Mouse (Mus musculus): Measurements from ENCODE around the gene Gsc2.
A peak's percentile ranks its signal among the peaks of the same experiment; 100 is the strongest.

The Gsc2 gene

DNA sequence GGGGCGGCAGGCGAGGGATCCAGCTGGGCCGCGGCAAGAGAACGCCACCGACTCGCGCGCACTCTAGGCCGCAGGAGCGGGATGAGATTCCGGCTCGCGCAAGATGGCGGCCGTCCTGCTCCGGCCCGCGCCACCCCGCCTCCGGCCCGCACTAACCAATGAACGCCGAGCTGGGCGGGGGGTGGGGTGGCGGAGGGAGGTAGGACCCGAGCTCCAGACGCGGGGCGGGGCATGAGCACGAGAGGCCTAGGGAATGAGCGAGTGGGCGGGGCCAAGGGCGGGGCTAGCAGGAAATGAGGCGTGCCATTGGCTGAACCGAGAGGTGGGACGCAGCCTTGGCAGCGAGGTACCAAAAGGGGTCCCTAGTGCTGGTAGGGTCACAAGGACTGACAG, 23.3 kb downstream of the Gsc2 start, which contains the start of gene Gm20518:
Gm20518 (minus strand) TSS at position 105 of the 393 bp plus-strand sequence.
- peak; percentile 97 for DNase-seq (ENCODE audit: low read depth, low spot score)

DNA sequence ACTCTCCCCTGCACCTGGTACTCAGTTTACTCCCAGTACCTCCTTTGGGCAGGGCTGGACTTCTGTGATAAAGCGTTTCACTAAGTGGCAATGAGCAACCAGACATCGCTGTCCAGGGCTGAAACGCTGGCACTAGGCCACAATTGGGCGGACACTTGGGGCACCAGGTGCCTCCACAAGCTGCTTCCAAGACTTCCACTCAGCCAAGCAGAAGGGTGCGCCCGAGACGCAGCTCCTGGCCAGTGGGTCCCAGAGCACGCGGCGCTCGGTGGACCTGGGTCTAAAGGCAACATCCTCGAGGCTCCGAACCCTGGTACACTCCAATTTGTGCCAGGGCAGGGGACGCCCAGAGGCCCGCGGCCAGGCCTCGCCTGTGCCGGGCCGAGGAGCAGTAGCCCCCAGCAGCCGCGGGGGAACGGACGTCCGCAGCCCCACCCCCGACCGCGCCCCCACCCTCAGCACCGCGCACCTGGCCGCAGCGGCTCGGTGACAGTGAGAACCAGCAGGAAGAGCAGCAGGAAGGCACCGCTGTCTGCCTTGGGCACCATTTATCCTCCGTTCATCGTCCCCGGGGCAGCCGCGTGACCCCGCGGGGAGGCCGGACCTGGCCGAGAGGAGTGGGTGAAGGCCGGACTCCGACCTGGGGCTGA, 23.8 kb downstream of the Gsc2 start:
- DNase-seq (ENCODE audit: low read depth, low spot score), result no peak
- Histone ChIP-seq H3K36me3 (ENCODE audit: control insufficient read depth, insufficient read depth, low read length, poor library complexity, severe bottlenecking) (no peaks in the 10 kb centered on the region; the same call in 1 of the 2 replicates), H3K27me3 (ENCODE audit: control insufficient read depth, insufficient read depth, low read length, poor library complexity, severe bottlenecking) (no peaks in the 10 kb centered on the region)

More for the DNA sequence above, 23.3 kb downstream of the Gsc2 start, which contains the start of gene Gm20518:
- Histone ChIP-seq H3K27me3 (ENCODE audit: control insufficient read depth, insufficient read depth, low read length, poor library complexity, severe bottlenecking) (no peaks in the 10 kb centered on the region), H3K36me3 (ENCODE audit: control insufficient read depth, insufficient read depth, low read length, poor library complexity, severe bottlenecking) (no peaks in the 10 kb centered on the region; the same call in 1 of the 2 replicates)

DNA sequence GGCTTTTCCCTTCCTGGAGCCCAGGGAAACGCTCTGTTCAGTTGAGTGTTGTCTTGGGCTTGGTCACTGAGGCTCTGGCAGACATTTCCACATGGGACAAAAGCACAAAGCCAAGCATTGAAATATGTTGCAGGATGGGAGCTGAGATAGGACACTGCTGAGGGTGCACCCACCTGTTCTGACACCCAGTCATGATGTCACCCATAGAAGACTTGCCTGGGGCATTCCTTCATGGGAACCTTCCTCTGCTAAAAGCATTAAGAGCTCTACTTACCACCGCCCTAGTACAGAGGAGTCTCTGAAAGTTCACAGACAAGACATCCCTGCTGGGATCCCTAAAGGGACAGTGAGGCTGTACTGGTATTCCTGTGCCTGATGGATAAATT, 24.5 kb downstream of the Gsc2 start:
- peaks cover 5% of the 10 kb centered on the region; the same call in 1 of the 2 replicates for H3K36me3 ChIP-seq (ENCODE audit: control insufficient read depth, insufficient read depth, low read length, poor library complexity, severe bottlenecking)
- no peak for DNase-seq (ENCODE audit: low read depth, low spot score)
- H3K27me3 ChIP-seq (ENCODE audit: control insufficient read depth, insufficient read depth, low read length, poor library complexity, severe bottlenecking), result no peaks in the 10 kb centered on the region

DNA sequence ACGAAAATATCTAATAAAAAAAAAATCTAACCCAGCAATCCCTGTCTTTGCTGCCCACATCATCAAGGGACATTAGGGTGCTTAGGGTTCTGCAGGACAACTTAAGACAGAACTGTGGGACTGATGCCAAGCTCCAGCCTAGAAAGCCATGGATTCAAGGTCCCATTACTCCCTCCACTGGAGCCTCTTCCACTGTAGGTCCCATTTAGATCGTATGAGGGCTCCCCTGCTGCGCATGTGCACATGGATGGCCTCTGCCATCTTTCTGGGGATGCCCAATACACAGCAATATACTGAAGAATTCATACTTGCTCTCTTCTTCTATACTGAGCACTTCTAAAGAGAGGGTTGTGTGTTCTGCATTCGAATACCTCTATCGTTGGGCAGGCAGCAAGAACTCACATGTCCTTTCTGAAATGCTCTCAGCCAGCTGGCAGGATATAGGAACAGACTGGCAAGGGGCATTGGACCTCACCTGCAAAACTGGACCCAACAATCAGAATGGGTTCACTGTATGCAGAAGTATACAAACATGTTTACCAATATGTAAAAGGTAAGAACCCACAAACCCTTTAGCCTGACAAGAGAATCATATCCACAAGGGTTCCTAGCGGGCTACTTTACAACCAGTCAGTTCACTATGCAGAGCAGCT, 25.0 kb downstream of the Gsc2 start:
- no peaks in the 10 kb centered on the region for H3K27me3 ChIP-seq (ENCODE audit: control insufficient read depth, insufficient read depth, low read length, poor library complexity, severe bottlenecking)
- DNase-seq (ENCODE audit: low read depth, low spot score), result no peak
- H3K36me3 ChIP-seq (ENCODE audit: control insufficient read depth, insufficient read depth, low read length, poor library complexity, severe bottlenecking), result peaks cover 5% of the 10 kb centered on the region; the same call in 1 of the 2 replicates

DNA sequence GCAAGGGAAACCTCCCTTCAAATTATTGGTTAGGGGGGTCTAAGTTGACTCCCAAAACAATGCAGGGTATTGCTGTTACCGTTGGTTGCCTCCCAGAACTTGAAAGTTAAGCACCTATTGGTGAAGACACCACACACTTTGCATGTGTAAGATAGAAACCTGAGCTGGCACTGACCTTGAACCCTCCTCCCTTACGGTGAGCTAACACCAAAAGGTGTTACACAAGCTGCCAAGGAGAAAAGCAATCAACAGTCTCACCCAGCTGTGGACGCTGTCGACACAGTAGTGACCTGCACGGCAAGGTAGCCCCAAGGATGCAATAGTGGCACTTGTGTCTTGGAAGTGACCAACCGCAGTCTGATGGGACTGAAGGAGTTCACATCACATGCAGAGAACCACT, 30.7 kb downstream of the Gsc2 start:
- no peaks in the 10 kb centered on the region for H3K27me3 ChIP-seq (ENCODE audit: control insufficient read depth, insufficient read depth, low read length, poor library complexity, severe bottlenecking)
- DNase-seq (ENCODE audit: low read depth, low spot score), result no peak
- peaks cover 5% of the 10 kb centered on the region; the same call in 1 of the 2 replicates for H3K36me3 ChIP-seq (ENCODE audit: control insufficient read depth, insufficient read depth, low read length, poor library complexity, severe bottlenecking)

DNA sequence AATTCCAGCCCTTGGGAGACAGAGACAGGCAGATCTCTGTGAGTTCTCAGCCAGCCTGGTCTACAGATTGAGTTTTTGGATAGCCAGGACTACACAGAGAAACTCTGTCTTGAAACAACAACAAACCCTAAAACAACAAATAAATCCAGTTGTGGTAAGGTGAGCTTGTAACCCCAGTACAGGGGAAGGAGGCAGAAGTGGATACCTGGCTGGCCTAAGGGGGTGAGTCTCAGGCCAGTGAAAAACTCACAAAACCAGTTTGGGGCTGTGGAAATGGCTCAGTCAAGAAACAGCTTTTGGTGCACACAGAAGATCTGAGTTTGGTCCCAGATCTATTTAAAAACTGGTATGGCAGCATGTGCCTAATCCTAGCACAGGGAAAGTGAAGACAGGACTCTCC, 32.7 kb downstream of the Gsc2 start:
- H3K36me3 ChIP-seq (ENCODE audit: control insufficient read depth, insufficient read depth, low read length, poor library complexity, severe bottlenecking), result peaks cover 5% of the 10 kb centered on the region; the same call in 1 of the 2 replicates
- H3K27me3 ChIP-seq (ENCODE audit: control insufficient read depth, insufficient read depth, low read length, poor library complexity, severe bottlenecking), result no peaks in the 10 kb centered on the region
- DNase-seq (ENCODE audit: low read depth, low spot score), result no peak

DNA sequence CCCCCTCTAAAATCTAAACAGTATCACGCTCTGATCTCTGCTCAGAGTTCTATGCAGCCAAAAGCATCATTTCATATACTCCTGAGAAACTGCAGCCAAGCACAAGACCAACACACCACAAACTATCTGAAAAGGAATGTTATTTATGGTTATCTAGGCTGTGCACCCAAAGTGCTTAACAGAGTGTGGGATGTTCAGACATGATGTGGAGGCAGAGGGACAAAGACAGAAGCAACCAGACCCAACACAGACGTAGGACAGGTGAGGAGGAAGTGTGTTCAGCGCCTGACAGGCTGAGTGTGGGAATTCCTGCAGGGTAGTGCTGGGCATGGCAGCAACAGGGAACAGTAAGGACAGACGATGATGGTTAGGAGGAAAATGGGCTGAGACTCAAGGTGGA, 35.3 kb downstream of the Gsc2 start:
- no peaks in the 10 kb centered on the region; the same call in 1 of the 2 replicates for H3K36me3 ChIP-seq (ENCODE audit: control insufficient read depth, insufficient read depth, low read length, poor library complexity, severe bottlenecking)
- no peaks in the 10 kb centered on the region for H3K27me3 ChIP-seq (ENCODE audit: control insufficient read depth, insufficient read depth, low read length, poor library complexity, severe bottlenecking)
- DNase-seq (ENCODE audit: low read depth, low spot score), result no peak

DNA sequence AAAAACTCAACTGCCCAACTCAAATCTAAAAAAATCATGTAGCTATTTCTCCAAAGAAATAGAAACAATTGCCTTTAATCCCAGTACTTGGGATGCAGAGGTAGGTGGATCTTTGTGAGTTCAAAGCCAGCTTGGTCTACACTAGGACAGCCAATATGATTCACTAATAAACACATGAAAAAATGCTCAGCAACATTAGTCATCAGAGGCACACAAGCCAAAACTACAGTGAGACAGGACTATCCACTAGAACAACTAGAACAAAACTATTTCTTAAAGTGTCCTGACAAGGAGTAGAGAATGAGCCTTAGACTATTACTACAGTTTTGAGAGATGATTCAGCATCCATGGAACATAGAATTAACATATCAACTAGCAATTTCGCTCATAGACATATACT, 38.8 kb downstream of the Gsc2 start:
- DNase-seq (ENCODE audit: low read depth, low spot score), result no peak
- Histone ChIP-seq H3K27me3 (ENCODE audit: control insufficient read depth, insufficient read depth, low read length, poor library complexity, severe bottlenecking) (no peaks in the 10 kb centered on the region), H3K36me3 (ENCODE audit: control insufficient read depth, insufficient read depth, low read length, poor library complexity, severe bottlenecking) (no peaks in the 10 kb centered on the region; the same call in 1 of the 2 replicates)

DNA sequence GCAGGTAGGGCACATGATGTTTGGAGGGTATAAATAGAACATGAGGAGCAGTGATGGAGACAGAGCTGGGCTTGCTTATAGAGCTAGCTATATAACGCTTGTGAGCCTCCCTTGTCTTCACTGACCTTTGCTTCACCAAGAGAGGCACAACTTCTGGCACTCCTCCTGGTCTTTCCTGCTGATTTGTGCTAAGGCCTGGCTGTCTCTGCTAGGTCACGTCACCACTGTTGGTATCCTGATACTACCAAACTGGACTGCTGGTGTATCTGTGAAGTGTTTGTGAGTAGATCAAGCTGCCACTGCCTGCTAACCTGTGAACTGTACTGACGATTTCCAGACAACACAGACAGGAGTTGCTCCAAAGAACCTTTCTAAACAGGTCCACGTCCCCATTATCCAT, 39.7 kb downstream of the Gsc2 start:
- Histone ChIP-seq H3K36me3 (ENCODE audit: control insufficient read depth, insufficient read depth, low read length, poor library complexity, severe bottlenecking) (no peaks in the 10 kb centered on the region; the same call in 1 of the 2 replicates), H3K27me3 (ENCODE audit: control insufficient read depth, insufficient read depth, low read length, poor library complexity, severe bottlenecking) (no peaks in the 10 kb centered on the region)
- DNase-seq (ENCODE audit: low read depth, low spot score), result no peak

DNA sequence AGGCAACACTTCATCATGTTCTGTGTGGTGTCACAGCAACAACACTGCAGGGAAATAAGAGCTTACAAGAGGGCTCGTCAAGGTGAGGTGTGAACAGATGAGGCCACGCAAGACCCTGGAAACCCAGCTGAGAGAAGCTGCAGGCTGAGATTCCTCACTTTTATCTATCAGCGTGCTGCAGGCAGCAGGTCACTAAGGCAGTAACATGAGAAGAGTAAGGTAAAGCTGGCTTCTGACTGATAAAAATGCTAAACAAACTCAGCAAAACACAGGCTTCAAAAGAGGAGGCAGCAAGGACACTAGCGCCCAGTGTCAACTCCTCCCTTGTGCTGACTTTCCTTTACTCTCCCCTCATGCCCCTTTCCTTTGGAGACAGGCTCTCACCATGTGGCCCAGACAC, 41.9 kb downstream of the Gsc2 start:
- H3K27me3 ChIP-seq (ENCODE audit: control insufficient read depth, insufficient read depth, low read length, poor library complexity, severe bottlenecking), result no peaks in the 10 kb centered on the region
- H3K36me3 ChIP-seq (ENCODE audit: control insufficient read depth, insufficient read depth, low read length, poor library complexity, severe bottlenecking), result no peaks in the 10 kb centered on the region; the same call in 1 of the 2 replicates
- no peak for DNase-seq (ENCODE audit: low read depth, low spot score)

DNA sequence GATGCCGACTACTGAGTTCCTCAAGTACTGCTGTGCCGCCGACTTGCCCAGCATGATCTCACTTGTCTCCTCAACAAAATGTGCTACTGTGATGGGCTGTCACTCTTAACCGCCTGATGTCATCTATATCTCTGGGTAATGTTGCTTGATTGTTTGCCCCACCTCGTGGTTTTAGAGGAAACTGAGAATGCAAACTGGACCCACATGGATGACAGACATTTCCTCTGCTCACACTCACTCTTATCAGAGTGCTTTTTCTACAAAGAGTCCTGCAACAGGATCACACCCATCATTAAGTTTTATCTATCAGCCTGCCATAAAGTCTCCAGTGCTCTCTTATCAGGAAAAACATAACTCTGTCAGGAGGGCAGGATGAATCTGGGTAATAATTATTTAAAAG, 43.6 kb downstream of the Gsc2 start:
- H3K36me3 ChIP-seq (ENCODE audit: control insufficient read depth, insufficient read depth, low read length, poor library complexity, severe bottlenecking), result no peaks in the 10 kb centered on the region
- DNase-seq (ENCODE audit: low read depth, low spot score), result no peak
- H3K27me3 ChIP-seq (ENCODE audit: control insufficient read depth, insufficient read depth, low read length, poor library complexity, severe bottlenecking), result no peaks in the 10 kb centered on the region

DNA sequence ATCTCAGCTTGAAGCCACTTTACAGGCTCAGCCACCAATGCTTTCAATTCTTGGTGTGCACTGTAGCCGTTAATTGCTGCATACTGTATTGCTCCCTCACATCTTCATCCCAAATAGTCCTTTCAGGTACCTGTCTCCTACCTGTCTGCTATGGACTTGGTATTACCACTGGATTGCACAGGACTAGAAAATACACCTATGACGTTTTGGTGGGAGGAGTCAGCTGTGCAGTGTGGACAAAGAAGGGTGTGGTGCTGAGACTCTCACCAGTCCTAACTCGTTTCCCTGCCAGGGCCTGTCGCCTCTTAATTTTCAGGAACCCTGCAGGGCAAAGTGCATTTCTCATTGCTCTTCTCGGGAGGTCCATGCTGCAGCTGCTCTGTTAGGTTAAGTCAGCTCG, 49.1 kb downstream of the Gsc2 start:
- H3K27me3 ChIP-seq (ENCODE audit: control insufficient read depth, insufficient read depth, low read length, poor library complexity, severe bottlenecking), result no peaks in the 10 kb centered on the region
- no peak for DNase-seq (ENCODE audit: low read depth, low spot score)
- no peaks in the 10 kb centered on the region for H3K36me3 ChIP-seq (ENCODE audit: control insufficient read depth, insufficient read depth, low read length, poor library complexity, severe bottlenecking)

DNA sequence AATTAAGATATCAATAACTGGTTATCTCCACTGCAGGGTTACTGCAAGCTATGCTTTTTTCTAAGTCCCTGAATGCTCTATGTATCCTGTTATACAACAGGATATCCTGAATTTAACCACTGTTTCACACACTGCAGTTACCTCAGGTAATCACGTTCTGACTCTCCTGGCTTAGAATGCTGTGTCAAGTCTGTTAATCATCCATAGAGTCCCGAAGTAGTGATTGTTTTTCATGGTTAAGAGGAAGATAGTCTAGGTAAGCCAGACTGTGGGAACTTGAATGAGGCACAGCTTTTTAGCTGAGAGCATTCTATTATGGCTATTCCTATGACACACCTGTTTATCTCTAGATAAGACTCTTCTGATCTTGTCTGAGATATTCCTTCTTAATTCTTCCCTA, 49.6 kb downstream of the Gsc2 start:
- DNase-seq (ENCODE audit: low read depth, low spot score), result no peak
- Histone ChIP-seq H3K27me3 (ENCODE audit: control insufficient read depth, insufficient read depth, low read length, poor library complexity, severe bottlenecking) (no peaks in the 10 kb centered on the region), H3K36me3 (ENCODE audit: control insufficient read depth, insufficient read depth, low read length, poor library complexity, severe bottlenecking) (no peaks in the 10 kb centered on the region)
